In genomic region chr3:138443465-138443771, GRCm38 (mm10) we compare ENCODE assay signal across 8 mouse cellular contexts. TPM values are rescaled to one million over a fixed set of nuclear protein-coding genes. Genes with fewer than 3 reads are reported as not detected.
DNase-seq lines count a peak whose midpoint lies in the region; ATAC-seq and TF ChIP-seq lines count a peak whose summit lies in the region.

No protein-coding gene starts in this region.

- no peak for TF ChIP-seq CTCF in ES-Bruce4 (IDR thresholded peaks at IDR 0.05; ENCODE audit: low read depth, low read length)
- no peak for TF ChIP-seq CTCF in liver, postnatal 0 days (IDR thresholded peaks at IDR 0.05; ENCODE audit: low read depth)

- peaks cover 15% of the 10 kb centered on the region for H3K4me1 ChIP-seq in heart, embryonic 12.5 days (replicated peaks)
- H3K4me1 ChIP-seq in ES-Bruce4 (ENCODE audit: control insufficient read depth, insufficient read depth, low read length), result no peaks in the 10 kb centered on the region
- H3K4me1 ChIP-seq in forebrain, embryonic 15.5 days, result peaks cover 18% of the 10 kb centered on the region
- peaks cover 12% of the 10 kb centered on the region for H3K4me1 ChIP-seq in liver, postnatal 0 days (ENCODE audit: insufficient read depth)

- no peak for TF ChIP-seq POLR2A in ES-Bruce4 (IDR thresholded peaks at IDR 0.05; ENCODE audit: insufficient read depth, low read length)

- ATAC-seq in heart, embryonic 12.5 days (ENCODE audit: insufficient number of reproducible peaks, low FRiP score), result no peak
- ATAC-seq in forebrain, embryonic 15.5 days (replicated peaks), result no peak
- ATAC-seq in liver, postnatal 0 days, result peak; percentile 61
- ATAC-seq in granulocyte monocyte progenitor cell, adult 5-6 weeks (replicated peaks; ENCODE audit: poor library complexity, severe bottlenecking), result no peak

- no peaks in the 10 kb centered on the region for H3K27me3 ChIP-seq in heart, embryonic 12.5 days (replicated peaks)
- no peaks in the 10 kb centered on the region for H3K27me3 ChIP-seq in ES-Bruce4 (ENCODE audit: control insufficient read depth, insufficient read depth, low read length, poor library complexity, severe bottlenecking)
- H3K27me3 ChIP-seq in forebrain, embryonic 15.5 days, result no peaks in the 10 kb centered on the region
- H3K27me3 ChIP-seq in liver, postnatal 0 days (ENCODE audit: insufficient read depth, low read length), result no peaks in the 10 kb centered on the region

- peak overlapping the region; percentile 81; the same call in 1 of the 2 replicates for H3K27ac ChIP-seq in heart, embryonic 12.5 days (ENCODE audit: poor library complexity, severe bottlenecking)
- no peak overlapping the region for H3K27ac ChIP-seq in ES-Bruce4 (ENCODE audit: insufficient read depth, low read length)
- H3K27ac ChIP-seq in forebrain, embryonic 15.5 days (replicated peaks), result peak overlapping the region; percentile 89
- peak overlapping the region; percentile 94 for H3K27ac ChIP-seq in liver, postnatal 0 days (ENCODE audit: low read depth)

- H3K36me3 ChIP-seq in heart, embryonic 12.5 days, result peaks cover 35% of the 10 kb centered on the region
- peaks cover 34% of the 10 kb centered on the region for H3K36me3 ChIP-seq in ES-Bruce4 (ENCODE audit: control insufficient read depth, insufficient read depth, low read length, poor library complexity, severe bottlenecking)
- peaks cover 28% of the 10 kb centered on the region for H3K36me3 ChIP-seq in forebrain, embryonic 15.5 days
- peaks cover 21% of the 10 kb centered on the region for H3K36me3 ChIP-seq in liver, postnatal 0 days (replicated peaks; ENCODE audit: insufficient read depth, low read length)

- no peaks in the 10 kb centered on the region for H3K9me3 ChIP-seq in heart, embryonic 12.5 days (replicated peaks)
- no peaks in the 10 kb centered on the region; the same call in 1 of the 2 replicates for H3K9me3 ChIP-seq in ES-Bruce4 (replicated peaks; ENCODE audit: control insufficient read depth, insufficient read depth, low read length, poor library complexity, severe bottlenecking)
- H3K9me3 ChIP-seq in forebrain, embryonic 15.5 days, result no peaks in the 10 kb centered on the region
- H3K9me3 ChIP-seq in liver, postnatal 0 days (ENCODE audit: low read length), result no peaks in the 10 kb centered on the region

- peak overlapping the region; percentile 83 for H3K4me2 ChIP-seq in heart, embryonic 12.5 days
- H3K4me2 ChIP-seq in forebrain, embryonic 15.5 days (replicated peaks), result peak overlapping the region; percentile 81
- H3K4me2 ChIP-seq in liver, postnatal 0 days (ENCODE audit: low read depth, low read length), result peak overlapping the region; percentile 87

- H3K9ac ChIP-seq in heart, embryonic 12.5 days, result peak overlapping the region; percentile 88
- peak overlapping the region; percentile 79 for H3K9ac ChIP-seq in ES-Bruce4 (ENCODE audit: low read depth, poor library complexity, severe bottlenecking)
- H3K9ac ChIP-seq in forebrain, embryonic 15.5 days (replicated peaks), result peak overlapping the region; percentile 85
- peak overlapping the region; percentile 83 for H3K9ac ChIP-seq in liver, postnatal 0 days (replicated peaks)

- peak overlapping the region; percentile 77 for H3K4me3 ChIP-seq in heart, embryonic 12.5 days
- H3K4me3 ChIP-seq in ES-Bruce4 (ENCODE audit: low read depth, low read length), result peak overlapping the region; percentile 93
- peak overlapping the region; percentile 90 for H3K4me3 ChIP-seq in forebrain, embryonic 15.5 days
- peak overlapping the region; percentile 77 for H3K4me3 ChIP-seq in liver, postnatal 0 days (ENCODE audit: low read depth, low read length)

- WGBS in heart, embryonic 12.5 days, result 3% methylated on average over 9 of the region's 9 CpGs
- WGBS in forebrain, embryonic 15.5 days, result 1% methylated on average over 9 of the region's 9 CpGs
- 2% methylated on average over 9 of the region's 9 CpGs for WGBS in liver, postnatal 0 days (ENCODE audit: insufficient replicate concordance)

- no peak for TF ChIP-seq EP300 in ES-Bruce4 (IDR thresholded peaks at IDR 0.05; ENCODE audit: insufficient read depth, low read depth, low read length)
- TF ChIP-seq EP300 in liver, postnatal 0 days (IDR thresholded peaks at IDR 0.05; ENCODE audit: low read depth), result no peak

- DNase-seq in heart, adult 11 months, result no peak
- DNase-seq in liver, postnatal 0 days, result no peak
- DNase-seq in frontal cortex, postnatal 14 days (ENCODE audit: low spot score in 2 of 2), result no peak
- DNase-seq in cerebellum, adult 11 months, result no peak

RNA-seq across cellular contexts. Expression of gene Adh5, which starts 0.5 kb away (rescaled TPM):
- polyA plus RNA-seq in heart, embryonic 12.5 days (2016; fragmentation: Nextera tagmentation; extraction: Ambion mirVana), result 153 and 159 TPM in 2 replicates
- polyA plus RNA-seq in ES-Bruce4 (2011; ENCODE audit: insufficient read depth, insufficient read length, low read depth, missing spikeins), result 242 and 250 TPM in 2 replicates
- polyA plus RNA-seq in forebrain, embryonic 15.5 days (2015; fragmentation: Nextera tagmentation; extraction: Ambion mirVana), result 257 and 268 TPM in 2 replicates
- polyA plus RNA-seq in liver, postnatal 0 days (2015; fragmentation: Nextera tagmentation; extraction: Ambion mirVana), result 247 and 271 TPM in 2 replicates
- total RNA-seq in granulocyte monocyte progenitor cell, adult 5-6 weeks (2014; fragmentation: Nextera tagmentation), result 108 and 128 TPM in 2 replicates
- 131 and 164 TPM in 2 replicates for total RNA-seq in granulocyte monocyte progenitor cell, adult 5-6 weeks (2017)

RNA-seq across cellular contexts. Expression of gene Adh4, which starts 28.2 kb away (rescaled TPM):
- polyA plus RNA-seq in heart, embryonic 12.5 days (2016; fragmentation: Nextera tagmentation; extraction: Ambion mirVana), result not detected in 2 replicates
- polyA plus RNA-seq in ES-Bruce4 (2011; ENCODE audit: insufficient read depth, insufficient read length, low read depth, missing spikeins), result not detected in 2 replicates
- polyA plus RNA-seq in forebrain, embryonic 15.5 days (2015; fragmentation: Nextera tagmentation; extraction: Ambion mirVana), result not detected in 2 replicates
- 0.82 and 1.6 TPM in 2 replicates for polyA plus RNA-seq in liver, postnatal 0 days (2015; fragmentation: Nextera tagmentation; extraction: Ambion mirVana)
- not detected in 2 replicates for total RNA-seq in granulocyte monocyte progenitor cell, adult 5-6 weeks (2014; fragmentation: Nextera tagmentation)
- total RNA-seq in granulocyte monocyte progenitor cell, adult 5-6 weeks (2017), result not detected in 2 replicates

RNA-seq across cellular contexts. Expression of gene Metap1, which starts 45.9 kb away (rescaled TPM):
- polyA plus RNA-seq in heart, embryonic 12.5 days (2016; fragmentation: Nextera tagmentation; extraction: Ambion mirVana), result 38.8 and 40.9 TPM in 2 replicates
- 105 TPM in 2 replicates for polyA plus RNA-seq in ES-Bruce4 (2011; ENCODE audit: insufficient read depth, insufficient read length, low read depth, missing spikeins)
- polyA plus RNA-seq in forebrain, embryonic 15.5 days (2015; fragmentation: Nextera tagmentation; extraction: Ambion mirVana), result 43.3 and 44.8 TPM in 2 replicates
- 17.3 and 17.4 TPM in 2 replicates for polyA plus RNA-seq in liver, postnatal 0 days (2015; fragmentation: Nextera tagmentation; extraction: Ambion mirVana)
- 38.7 and 45.3 TPM in 2 replicates for total RNA-seq in granulocyte monocyte progenitor cell, adult 5-6 weeks (2014; fragmentation: Nextera tagmentation)
- 45.5 and 54.0 TPM in 2 replicates for total RNA-seq in granulocyte monocyte progenitor cell, adult 5-6 weeks (2017)
